Mouse (Mus musculus): ENCODE measurements around the gene Sbk3.

DNA sequence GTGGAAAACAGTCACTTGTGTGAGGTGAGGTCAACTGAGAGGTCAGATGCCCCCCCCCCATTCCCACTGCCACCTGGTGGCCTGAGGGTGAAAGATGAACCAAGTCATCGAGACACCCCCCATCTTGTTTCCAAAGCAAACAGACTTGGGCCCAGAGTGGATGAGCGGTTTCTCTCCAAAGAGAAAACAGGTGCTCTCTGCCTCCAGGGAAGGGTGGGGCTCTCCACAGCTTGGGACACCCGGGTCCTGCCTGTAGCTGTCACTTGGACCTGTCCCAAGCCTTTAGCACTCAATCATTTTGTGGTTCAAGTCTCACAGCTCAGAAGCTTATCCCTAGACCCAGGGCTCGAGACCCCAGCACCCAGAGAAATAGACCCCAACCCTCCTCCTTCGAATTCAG, 7.4 kb downstream of the Sbk3 start:
- peak; percentile 7; the same call in 1 of the 2 replicates for TF ChIP-seq CTCF (IDR thresholded peaks at IDR 0.05; ENCODE audit: low read depth)
- no peak for TF ChIP-seq EP300 (IDR thresholded peaks at IDR 0.05; ENCODE audit: low read depth)

Measured in heart, postnatal 0 days (tissue).